Mouse (Mus musculus): ENCODE measurements around the gene Dedd2. TPM values are rescaled to one million over a fixed set of nuclear protein-coding genes. Genes with fewer than 3 reads are reported as not detected.
A peak's percentile ranks its signal among the peaks of the same experiment; 100 is the strongest.

Dedd2 gene
- polyA plus RNA-seq, 1 experiment, result 2.5 TPM

GRCm38 (mm10) chr7:25181814-25182213 lies 38.6 kb downstream of the Dedd2 start:
- Histone ChIP-seq H3K27ac (ENCODE audit: insufficient read depth, low read length) (no peak overlapping the region), H3K4me1 (ENCODE audit: control insufficient read depth, insufficient read depth, low read length) (peaks cover 5% of the 10 kb centered on the region; the same call in 1 of the 2 replicates), H3K4me3 (ENCODE audit: insufficient read depth, low read length) (no peak overlapping the region)
- TF ChIP-seq CTCF (IDR thresholded peaks at IDR 0.05; ENCODE audit: borderline replicate concordance, insufficient read depth, low read length), result no peak

GRCm38 (mm10) chr7:25181331-25181790 lies 39.1 kb downstream of the Dedd2 start:
- TF ChIP-seq CTCF (IDR thresholded peaks at IDR 0.05; ENCODE audit: borderline replicate concordance, insufficient read depth, low read length) (peak; percentile 37; the same call in 1 of the 2 replicates), POLR2A (IDR thresholded peaks at IDR 0.05; ENCODE audit: low read depth, low read length) (no peak)
- no peak overlapping the region for H3K4me3 ChIP-seq (ENCODE audit: insufficient read depth, low read length)
- H3K4me1 ChIP-seq (ENCODE audit: control insufficient read depth, insufficient read depth, low read length), result peaks cover 5% of the 10 kb centered on the region; the same call in 1 of the 2 replicates

GRCm38 (mm10) chr7:25180512-25180911 lies 39.9 kb downstream of the Dedd2 start:
- Histone ChIP-seq H3K4me3 (ENCODE audit: insufficient read depth, low read length) (no peak overlapping the region), H3K4me1 (ENCODE audit: control insufficient read depth, insufficient read depth, low read length) (peaks cover 5% of the 10 kb centered on the region; the same call in 1 of the 2 replicates), H3K27ac (ENCODE audit: insufficient read depth, low read length) (no peak overlapping the region)
- TF ChIP-seq POLR2A (IDR thresholded peaks at IDR 0.05; ENCODE audit: low read depth, low read length) (no peak), CTCF (IDR thresholded peaks at IDR 0.05; ENCODE audit: borderline replicate concordance, insufficient read depth, low read length) (no peak)

More at GRCm38 (mm10) chr7:25181331-25181790, 39.1 kb downstream of the Dedd2 start:
- H3K27ac ChIP-seq (ENCODE audit: insufficient read depth, low read length), result no peak overlapping the region

- peaks cover 5% of the 10 kb centered on the region; the same call in 1 of the 2 replicates for H3K4me1 ChIP-seq (ENCODE audit: control insufficient read depth, insufficient read depth, low read length)
- H3K4me3 ChIP-seq (ENCODE audit: insufficient read depth, low read length), result peak within 1 kb of the TSS; percentile 32
- no peak within 1 kb of the TSS for H3K27ac ChIP-seq (ENCODE audit: insufficient read depth, low read length)
- TF ChIP-seq CTCF (IDR thresholded peaks at IDR 0.05; ENCODE audit: borderline replicate concordance, insufficient read depth, low read length), result peak; percentile 56; the same call in 1 of the 2 replicates
- no peak for TF ChIP-seq POLR2A (IDR thresholded peaks at IDR 0.05; ENCODE audit: low read depth, low read length)
Observed at GRCm38 (mm10) chr7:25179606-25180161, 40.7 kb downstream of the Dedd2 start, which contains the start of gene Pou2f2. TSS of gene Pou2f2 (minus strand) at chr7:25179726.

- TF ChIP-seq POLR2A (IDR thresholded peaks at IDR 0.05; ENCODE audit: low read depth, low read length), result no peak
- no peak for TF ChIP-seq CTCF (IDR thresholded peaks at IDR 0.05; ENCODE audit: borderline replicate concordance, insufficient read depth, low read length)
- peaks cover 1% of the 10 kb centered on the region; the same call in 1 of the 2 replicates for H3K4me1 ChIP-seq (ENCODE audit: control insufficient read depth, insufficient read depth, low read length)
- H3K27ac ChIP-seq (ENCODE audit: insufficient read depth, low read length), result no peak overlapping the region
- H3K4me3 ChIP-seq (ENCODE audit: insufficient read depth, low read length), result peak overlapping the region; percentile 32
Observed at GRCm38 (mm10) chr7:25178787-25179605, 41.4 kb downstream of the Dedd2 start.

- no peak for TF ChIP-seq CTCF (IDR thresholded peaks at IDR 0.05; ENCODE audit: borderline replicate concordance, insufficient read depth, low read length)
- TF ChIP-seq POLR2A (IDR thresholded peaks at IDR 0.05; ENCODE audit: low read depth, low read length), result no peak
- peak overlapping the region; percentile 32; the same call in 1 of the 2 replicates for H3K4me3 ChIP-seq (ENCODE audit: insufficient read depth, low read length)
- no peak overlapping the region for H3K27ac ChIP-seq (ENCODE audit: insufficient read depth, low read length)
- no peaks in the 10 kb centered on the region for H3K4me1 ChIP-seq (ENCODE audit: control insufficient read depth, insufficient read depth, low read length)
Observed at GRCm38 (mm10) chr7:25178317-25178716, 42.1 kb downstream of the Dedd2 start.

- no peak overlapping the region for H3K4me3 ChIP-seq (ENCODE audit: insufficient read depth, low read length)
- no peaks in the 10 kb centered on the region for H3K4me1 ChIP-seq (ENCODE audit: control insufficient read depth, insufficient read depth, low read length)
- TF ChIP-seq POLR2A (IDR thresholded peaks at IDR 0.05; ENCODE audit: low read depth, low read length), result no peak
- no peak for TF ChIP-seq CTCF (IDR thresholded peaks at IDR 0.05; ENCODE audit: borderline replicate concordance, insufficient read depth, low read length)
- no peak overlapping the region for H3K27ac ChIP-seq (ENCODE audit: insufficient read depth, low read length)
Observed at GRCm38 (mm10) chr7:25174343-25174742, 46.1 kb downstream of the Dedd2 start.

- Histone ChIP-seq H3K27ac (ENCODE audit: insufficient read depth, low read length) (no peak overlapping the region), H3K4me1 (ENCODE audit: control insufficient read depth, insufficient read depth, low read length) (no peaks in the 10 kb centered on the region), H3K4me3 (ENCODE audit: insufficient read depth, low read length) (no peak overlapping the region)
- TF ChIP-seq POLR2A (IDR thresholded peaks at IDR 0.05; ENCODE audit: low read depth, low read length) (no peak), CTCF (IDR thresholded peaks at IDR 0.05; ENCODE audit: borderline replicate concordance, insufficient read depth, low read length) (no peak)
Observed at GRCm38 (mm10) chr7:25172669-25173068, 47.7 kb downstream of the Dedd2 start.

- Histone ChIP-seq H3K4me3 (ENCODE audit: insufficient read depth, low read length) (no peak overlapping the region), H3K27ac (ENCODE audit: insufficient read depth, low read length) (no peak overlapping the region), H3K4me1 (ENCODE audit: control insufficient read depth, insufficient read depth, low read length) (no peaks in the 10 kb centered on the region)
- TF ChIP-seq CTCF (IDR thresholded peaks at IDR 0.05; ENCODE audit: borderline replicate concordance, insufficient read depth, low read length), result no peak
- TF ChIP-seq POLR2A (IDR thresholded peaks at IDR 0.05; ENCODE audit: low read depth, low read length), result no peak
Observed at GRCm38 (mm10) chr7:25170583-25170982, 49.8 kb downstream of the Dedd2 start.

GRCm38 (mm10) chr7:25166106-25166505 lies 54.3 kb downstream of the Dedd2 start:
- Histone ChIP-seq H3K4me3 (ENCODE audit: insufficient read depth, low read length) (no peak overlapping the region), H3K4me1 (ENCODE audit: control insufficient read depth, insufficient read depth, low read length) (no peaks in the 10 kb centered on the region), H3K27ac (ENCODE audit: insufficient read depth, low read length) (no peak overlapping the region)
- TF ChIP-seq CTCF (IDR thresholded peaks at IDR 0.05; ENCODE audit: borderline replicate concordance, insufficient read depth, low read length) (no peak), POLR2A (IDR thresholded peaks at IDR 0.05; ENCODE audit: low read depth, low read length) (no peak)

Data from embryonic fibroblast, embryonic 13.5 days (primary cell).